Mouse (Mus musculus): Measurements from ENCODE around the gene Gm28360.
"Not testable (repeated sequence)": the region's sequence is repeated elsewhere in the genome, so short reads cannot be mapped to it uniquely, and the experiment has no call there.

Gm28360 gene

DNA sequence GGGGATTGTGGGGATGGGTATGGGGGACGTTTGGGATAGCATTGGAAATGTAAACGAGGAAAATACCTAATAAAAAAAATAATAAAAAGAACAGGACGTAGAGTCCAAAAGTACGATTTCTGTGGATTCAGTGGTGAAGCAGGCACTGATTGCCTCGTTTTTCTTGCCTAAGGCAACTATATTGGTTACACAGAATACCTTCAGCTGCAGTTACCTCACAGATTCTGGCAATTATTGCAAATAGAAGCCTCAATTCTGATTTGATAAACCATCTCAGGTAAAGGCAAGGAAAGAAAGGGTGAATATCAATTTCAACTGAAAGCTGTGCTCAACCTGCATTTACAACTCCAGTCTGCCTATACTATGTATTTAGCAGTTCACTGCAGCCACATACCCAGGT is at the start of gene Gm28360:
Gene Gm28360 (plus strand): TSS at position 301 of the 400 bp plus-strand sequence.
- DNase-seq (ENCODE audit: low read depth in 1 of 2, low spot score in 2 of 2) = not testable (repeated sequence)

DNA sequence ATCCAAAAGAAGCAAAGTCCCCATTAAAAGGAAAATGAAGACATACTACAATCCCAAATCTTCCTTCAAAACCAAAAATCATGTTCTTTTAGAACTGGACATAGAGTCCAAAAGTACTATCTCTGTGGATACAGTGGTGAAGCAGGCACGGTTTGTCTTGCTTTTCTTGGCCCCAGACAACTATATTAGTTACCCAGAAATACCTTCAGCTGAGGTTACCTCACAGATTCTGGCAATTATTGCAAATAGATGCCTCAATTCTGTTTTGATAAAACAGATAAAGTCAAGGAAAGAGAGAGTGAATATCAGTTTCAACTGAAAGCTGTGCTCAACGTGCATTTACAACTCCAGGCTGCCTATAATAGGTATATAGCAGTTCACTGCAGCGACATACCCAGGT is 49.0 kb upstream of the Gm28360 start, which contains the start of gene B020011L13Rik:
Gene B020011L13Rik (plus strand): TSS at position 301 of the 400 bp plus-strand sequence.
- DNase-seq (ENCODE audit: low read depth in 1 of 2, low spot score in 2 of 2) = not testable (repeated sequence)

DNA sequence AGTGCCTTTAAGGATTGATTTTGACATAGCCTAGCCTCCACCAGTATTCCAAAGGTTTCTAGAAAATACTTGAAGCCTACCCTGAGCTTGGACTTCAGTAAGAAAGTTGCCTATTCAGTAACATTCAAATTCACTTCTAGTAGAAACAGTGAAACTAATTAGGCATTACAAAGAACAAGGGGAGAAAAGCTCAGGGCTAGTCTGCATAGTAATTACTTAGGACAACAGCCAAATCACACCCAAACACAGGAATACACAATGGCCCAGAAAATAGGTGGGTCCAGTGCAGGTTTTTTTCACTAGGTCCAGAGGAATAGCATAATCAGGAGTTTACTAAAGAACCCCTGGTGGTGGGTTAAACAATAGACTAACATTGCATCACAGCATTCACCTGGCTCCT is 13.6 kb upstream of the Gm28360 start:
- not testable (repeated sequence) for DNase-seq (ENCODE audit: low read depth in 1 of 2, low spot score in 2 of 2)

DNA sequence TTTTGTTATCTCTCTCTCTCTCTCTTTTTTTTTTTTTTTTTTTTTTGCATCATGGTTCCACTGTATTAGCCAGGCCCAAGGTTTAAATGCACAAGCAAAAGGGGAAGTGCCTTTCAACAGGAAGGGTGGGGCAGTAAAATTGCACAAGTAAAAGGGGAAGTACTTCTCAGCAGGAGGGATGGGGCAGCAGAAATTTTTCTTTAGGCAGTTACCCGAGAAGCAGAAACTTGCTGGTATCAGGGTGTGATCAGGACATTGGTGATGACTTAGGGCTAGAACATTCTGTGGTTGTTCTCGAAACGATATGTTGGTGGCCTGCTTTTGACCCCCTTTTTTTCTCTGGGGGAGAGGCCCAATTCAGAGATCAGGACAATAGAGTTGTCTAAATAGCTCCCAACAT is 21.8 kb downstream of the Gm28360 start:
- DNase-seq (ENCODE audit: low read depth in 1 of 2, low spot score in 2 of 2) = not testable (repeated sequence)
